Mouse (Mus musculus) lung, adult 18-20 months (tissue): ENCODE data around the gene Wscd1.
"Not testable (repeated sequence)": the region's sequence is repeated elsewhere in the genome, so short reads cannot be mapped to it uniquely, and the experiment has no call there.

Experiments used
- DNase-seq, 2 experiments: peaks; one replicate each; pipeline ENCODE4 v3.0.0; 2022; ENCODE audit warnings: mixed read lengths in 2 of 2

Wscd1 gene

DNA sequence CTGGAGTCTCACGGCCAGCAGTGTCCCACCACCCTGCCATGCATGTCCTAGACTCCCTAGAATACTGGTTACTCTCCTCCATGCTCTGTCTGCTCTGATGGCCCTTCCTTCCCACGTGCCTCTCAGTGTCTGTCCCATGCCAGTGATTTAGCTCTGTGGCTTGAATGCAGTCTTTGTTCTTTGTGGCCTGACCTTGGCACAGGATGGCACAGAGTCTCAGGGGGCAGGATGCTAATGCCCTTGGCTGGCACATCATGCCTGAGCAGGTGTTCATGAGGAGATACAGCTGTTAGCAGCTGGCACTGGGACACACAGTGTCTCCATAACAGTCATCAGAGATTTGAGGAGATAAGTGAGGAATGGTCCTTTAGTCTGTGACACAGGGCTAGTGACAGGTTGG is 20.8 kb downstream of the Wscd1 start:
- no peak for DNase-seq

DNA sequence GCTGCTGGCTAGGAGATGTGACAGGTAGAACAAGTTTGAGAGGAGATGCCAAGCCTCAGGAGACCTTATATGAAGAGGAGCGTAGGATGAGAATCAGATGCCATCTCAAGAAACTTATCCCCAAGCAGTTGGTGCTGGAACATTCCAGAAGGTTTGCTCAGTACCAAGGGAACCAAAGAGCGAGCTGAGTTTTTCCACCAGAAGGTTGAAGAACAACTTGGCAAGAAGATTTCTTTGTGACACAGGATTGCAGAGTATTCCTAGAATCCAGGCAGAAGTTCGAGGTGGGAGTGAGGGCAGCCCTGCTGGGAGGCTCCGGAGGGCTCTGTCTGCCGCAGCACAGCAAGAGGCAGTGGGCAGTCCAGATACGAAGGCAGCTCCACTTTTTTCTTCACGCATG is 21.4 kb downstream of the Wscd1 start:
- no peak for DNase-seq

DNA sequence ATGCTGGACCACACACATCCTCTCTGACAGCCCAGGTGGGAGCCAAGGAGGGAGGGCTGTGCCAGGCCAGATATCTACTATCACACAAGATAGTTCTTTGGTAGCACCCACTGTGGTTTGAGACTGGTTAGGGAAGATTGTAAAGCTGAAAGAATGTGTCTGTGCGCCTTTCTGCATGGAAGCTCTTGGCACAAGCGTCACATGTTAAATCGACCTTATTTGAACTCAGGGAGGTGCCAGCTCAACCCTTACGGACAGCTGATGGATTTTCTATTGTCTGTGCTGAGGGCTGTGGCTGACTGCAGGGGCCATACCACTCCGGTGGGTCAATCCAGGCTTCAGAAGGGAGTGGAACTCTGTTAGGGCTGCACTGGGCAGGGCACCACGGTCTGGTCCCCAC is 22.3 kb downstream of the Wscd1 start:
- DNase-seq: peak in 1 of 2 experiments; percentile 30

DNA sequence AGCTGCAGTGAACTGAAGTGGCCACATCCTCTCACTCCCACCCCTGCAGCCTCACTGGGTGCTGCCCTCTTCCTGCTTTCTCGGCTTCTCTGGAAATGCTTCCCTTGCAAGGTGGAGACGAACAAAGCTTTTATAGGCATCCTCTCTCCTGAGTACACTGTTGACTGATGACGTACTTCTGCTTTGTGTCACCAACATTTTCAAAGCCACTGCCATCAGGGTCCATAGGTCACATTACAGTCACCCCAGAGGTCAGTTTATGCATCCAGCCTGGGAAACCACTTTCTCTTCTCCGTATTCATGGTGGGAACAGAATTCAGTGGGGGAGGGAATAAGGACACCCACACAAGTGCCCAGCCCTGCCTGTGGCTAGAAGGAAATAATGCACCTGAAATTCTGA is 23.1 kb downstream of the Wscd1 start:
- DNase-seq: peak in 1 of 2 experiments; percentile 17

DNA sequence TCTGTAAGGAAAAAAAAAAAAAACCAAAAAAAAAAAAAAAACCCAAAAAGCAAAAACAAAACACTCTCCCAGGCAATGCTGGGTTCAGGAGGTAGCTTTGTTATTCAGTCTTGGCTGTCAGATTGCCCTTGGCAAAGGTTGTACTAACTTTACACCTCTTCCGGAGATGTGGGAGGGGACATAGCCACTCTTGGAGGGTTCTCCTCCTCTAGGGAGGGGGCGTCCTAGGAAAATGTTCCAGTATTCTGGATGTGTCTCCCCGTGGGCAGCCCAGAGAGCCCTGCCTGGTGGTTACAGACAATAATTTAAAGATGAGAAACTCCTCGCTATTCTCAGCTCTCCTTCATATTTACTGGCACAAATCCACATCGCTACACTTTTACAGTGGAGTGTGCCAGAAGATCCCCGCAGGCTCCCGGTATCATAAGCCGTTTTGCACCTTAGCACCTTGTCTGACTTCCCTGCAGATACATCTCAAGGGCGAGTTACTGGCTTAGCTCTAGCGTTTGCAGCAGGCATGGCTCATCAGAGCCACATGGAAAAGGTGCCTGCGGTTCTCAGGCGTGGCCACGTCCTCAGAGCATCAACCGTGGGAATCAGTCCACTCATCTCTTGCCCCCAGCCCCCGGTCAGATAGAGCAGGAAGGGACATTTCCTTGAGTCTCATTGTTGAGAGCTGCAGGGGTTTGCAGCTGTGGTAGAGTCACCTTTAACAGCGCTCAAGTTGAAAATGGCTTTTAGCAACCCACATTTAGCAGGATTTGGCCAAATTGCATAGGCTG is 24.5 kb downstream of the Wscd1 start:
- DNase-seq: peak in 1 of 2 experiments; percentile 49

DNA sequence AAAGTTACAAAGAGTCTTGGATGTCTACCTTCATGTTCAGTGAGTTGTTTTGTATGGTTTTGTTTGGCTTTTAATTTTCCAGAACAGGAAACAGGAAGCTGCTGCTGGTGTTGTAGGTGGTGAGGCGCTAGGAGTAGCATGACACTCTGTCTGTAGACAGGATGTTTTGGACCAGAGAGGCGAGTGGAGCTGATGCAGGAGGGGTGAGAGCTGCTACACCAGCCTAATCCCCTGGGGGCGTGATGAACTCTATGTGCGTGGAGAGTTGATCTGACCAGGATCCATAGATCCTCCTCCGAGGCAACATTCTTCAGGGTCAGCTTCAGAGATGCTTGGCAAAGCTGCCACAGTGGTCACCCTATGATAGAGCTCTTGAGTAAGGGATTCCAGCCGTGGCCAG is 25.3 kb downstream of the Wscd1 start:
- DNase-seq: peak; percentile 25 to 52

DNA sequence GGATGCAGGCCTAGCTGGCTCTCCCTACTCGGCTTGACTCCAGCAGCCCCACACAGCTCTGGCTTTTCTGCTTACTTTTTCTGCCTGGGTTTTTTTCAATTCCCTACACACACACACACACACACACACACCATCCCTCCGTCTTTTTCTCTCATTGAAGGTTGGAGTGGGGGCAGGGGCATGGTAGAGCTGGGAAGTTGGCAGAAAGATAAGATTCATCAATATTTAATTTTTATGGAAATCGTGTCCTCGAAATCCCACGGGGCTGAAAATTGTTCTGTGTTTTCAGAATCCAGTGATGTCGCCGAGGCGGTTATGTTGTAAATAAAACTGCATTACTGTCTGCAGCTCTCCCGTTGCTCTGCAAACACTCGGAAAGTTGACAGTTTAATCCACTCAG is 29.9 kb downstream of the Wscd1 start:
- DNase-seq: no peak

DNA sequence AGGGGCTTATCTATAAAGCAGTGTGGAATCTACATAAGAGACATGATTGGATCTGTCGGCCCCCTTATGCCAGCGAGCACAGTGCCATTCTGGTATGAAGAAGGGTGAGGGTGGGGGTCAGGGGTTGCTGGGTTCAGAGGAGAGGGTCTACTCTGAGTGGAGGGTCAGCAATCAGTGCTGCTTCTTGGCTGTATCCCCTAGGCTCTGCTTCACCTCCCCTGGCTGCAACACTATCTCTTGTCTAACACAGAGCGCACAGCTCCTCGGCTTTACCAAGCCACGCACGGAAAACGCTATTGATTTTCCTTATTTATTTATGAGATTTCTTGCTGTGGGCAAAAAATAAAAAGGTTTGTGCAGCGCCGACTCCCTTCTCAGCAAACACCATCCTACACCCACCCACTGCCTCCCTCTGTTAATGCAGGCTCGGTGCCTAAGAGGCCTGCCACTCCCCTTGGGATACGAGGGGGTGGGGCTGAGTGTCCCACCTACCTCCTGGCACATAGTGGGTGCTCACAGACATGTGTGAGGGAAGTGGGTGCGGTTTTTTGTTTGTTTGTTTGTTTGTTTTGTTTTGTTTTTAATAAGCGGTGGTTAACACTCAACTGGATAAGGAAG is 32.1 kb downstream of the Wscd1 start:
- DNase-seq: no peak

DNA sequence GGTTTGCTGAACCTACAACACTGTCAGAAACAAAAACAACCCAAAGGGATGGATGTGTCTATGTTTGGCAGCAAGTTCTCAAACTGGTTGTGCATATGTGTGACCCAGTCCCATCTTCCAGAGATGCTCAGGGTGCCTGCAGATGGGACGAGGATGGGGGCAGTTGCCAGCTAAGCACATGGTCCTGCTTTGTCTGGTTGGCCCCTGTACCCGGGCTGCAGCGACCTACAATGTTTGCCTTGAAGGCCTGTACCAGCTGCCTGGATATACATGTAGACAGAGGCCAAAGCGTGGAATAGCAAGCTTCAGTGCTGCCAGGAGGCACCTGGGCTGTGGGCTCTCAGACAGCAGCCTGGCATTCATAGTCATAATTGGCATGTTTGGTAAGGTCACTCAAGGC is 35.8 kb downstream of the Wscd1 start:
- no peak for DNase-seq

DNA sequence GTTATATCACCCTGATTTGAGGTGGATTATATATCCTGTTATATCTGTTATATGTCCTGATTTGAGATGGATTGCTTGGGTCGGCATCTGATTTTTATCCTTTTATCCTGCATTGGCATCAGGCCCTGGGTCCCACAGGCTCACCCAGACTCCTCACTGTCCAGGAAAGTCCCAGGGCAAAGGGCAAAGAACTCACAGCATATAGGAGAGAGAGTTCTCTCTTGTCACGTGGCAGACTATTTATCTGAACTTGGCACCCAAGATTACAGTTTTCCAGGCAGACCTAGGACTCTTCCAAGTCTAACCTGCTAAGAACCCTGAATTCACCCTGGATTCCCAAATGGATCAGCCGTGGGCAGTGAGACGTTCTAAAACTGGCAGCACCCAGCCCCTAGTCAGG is 38.5 kb downstream of the Wscd1 start:
- no peak for DNase-seq

DNA sequence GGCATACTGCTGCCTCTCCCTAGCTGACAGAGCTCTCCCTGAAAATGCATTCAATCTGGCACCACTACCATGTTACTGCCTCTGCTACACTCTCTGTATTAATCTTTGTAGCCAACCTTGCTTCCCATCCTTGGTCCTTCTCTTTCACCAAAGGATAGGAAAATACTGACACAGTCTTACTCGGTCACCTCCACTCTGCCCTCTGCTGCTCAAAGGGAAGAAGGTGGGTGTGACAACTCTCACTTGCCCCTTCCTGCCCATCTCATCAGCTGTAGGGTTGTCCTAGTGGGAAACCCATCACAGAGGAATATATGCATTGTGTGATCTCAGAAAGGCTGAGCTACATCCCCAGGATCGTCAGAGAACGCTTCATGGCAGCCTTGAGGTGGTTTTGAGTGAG is 40.5 kb downstream of the Wscd1 start:
- DNase-seq: no peak

DNA sequence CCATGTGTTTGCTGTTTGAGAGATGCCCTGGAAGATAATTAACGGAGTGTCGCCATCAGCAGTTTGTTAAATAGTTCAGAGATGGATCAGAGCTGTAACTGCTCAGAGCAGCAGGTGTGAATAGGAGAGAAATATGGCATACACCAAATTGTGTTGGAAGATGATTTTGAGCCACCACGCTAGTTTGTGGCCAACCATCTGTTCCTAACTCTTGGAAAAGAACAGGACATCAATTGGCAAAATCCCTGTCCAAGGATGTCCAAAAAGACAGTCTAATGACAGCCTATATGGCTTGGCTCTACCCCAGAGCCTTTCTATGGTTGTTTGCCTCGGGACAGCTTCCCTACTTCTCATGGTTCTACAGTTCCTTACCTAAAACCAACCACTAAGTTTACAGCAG is 49.5 kb downstream of the Wscd1 start:
- no peak for DNase-seq

DNA sequence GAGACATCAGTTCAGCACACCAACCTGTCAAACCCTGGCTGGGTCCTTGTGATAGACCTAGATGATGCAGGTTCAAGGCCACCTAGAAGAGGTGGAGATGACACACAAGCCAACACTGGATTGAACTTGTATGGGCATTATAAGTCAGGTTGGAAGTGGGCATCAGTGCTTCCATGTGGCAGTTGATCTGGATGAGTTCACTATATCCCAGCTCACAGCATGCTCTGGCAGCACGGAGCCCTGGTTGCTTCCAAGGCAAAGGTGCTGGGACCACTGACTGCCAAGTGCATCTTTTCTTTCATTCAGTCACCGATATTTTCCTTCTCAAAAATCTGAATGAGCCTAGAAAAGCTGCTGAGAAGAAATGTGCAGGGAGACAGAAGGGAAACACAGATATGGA is 58.8 kb downstream of the Wscd1 start:
- DNase-seq: no peak

DNA sequence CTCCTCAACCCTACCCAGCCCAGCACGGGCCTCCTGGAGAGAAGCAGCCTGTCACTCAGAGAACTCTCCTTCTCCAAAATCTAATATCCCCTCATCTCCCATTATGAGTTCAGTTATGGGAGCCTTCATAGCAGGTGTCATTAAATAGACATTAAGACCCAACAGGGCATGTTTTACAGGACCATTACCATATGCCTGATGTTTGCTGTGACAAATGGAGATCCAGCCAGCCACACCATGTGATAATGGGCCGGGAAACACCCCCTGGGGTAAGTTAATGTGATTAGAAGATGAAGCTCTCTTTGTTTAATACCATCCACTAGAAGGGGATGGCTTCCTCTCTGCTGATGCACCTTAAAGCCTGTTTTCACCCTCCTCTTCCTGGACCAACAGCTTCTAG is 62.1 kb downstream of the Wscd1 start:
- DNase-seq: no peak

DNA sequence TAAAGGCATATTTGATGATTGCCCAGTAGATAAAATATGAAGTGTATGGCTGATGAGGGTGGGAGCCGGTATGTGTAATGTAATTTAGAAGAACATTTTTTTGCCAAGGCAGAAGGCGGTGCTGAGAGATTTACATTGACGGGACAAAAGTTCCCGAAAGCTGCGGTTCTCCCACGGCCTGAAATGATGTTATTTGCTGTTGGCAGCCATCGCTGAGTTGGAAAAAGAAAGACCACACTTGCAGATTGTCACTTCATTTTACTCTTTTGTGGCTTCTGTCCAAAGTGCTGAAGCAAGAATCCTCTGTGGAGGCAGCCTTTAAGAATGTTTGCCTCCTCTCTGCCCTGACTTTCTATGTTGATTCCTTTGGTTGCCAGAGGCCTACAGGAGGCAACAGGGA is 63.2 kb downstream of the Wscd1 start:
- no peak for DNase-seq

DNA sequence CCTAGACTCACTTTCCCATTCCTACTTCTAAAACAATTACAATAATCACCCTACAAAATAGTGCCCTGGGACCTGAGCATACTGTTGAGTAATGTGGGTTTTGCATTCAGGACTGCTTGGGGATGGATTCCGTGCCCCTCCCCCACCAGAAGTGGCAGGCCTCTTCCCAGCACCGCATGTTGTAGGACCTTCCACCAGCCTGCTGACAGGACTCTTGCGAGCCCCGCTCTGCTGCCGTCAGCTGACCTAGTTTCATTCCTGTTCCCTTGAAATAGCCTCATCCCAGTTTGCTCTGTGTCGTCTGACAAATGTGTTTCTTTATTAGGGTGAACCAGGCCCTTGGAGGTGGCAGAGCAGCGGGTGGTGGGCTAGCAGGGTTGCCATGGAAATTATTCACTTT is 64.8 kb downstream of the Wscd1 start:
- no peak for DNase-seq

DNA sequence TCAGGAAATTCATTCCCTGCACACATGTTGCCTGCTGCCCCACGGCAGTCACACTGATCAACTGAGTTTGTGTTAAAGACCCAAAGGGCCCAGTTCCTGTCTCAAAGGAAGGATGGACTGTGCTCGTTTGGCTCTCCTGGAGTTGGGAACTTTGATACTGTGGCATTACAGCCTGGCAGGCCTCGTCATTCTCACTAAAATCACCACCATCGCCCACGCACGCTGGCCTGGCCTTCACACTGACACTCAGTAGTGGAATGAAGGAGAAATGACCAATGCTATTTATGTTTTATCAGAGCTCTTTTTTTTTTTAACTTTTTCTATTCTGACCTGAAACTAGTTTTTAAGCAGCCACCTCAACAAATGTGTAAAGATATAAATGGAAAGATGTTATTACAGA is 65.6 kb downstream of the Wscd1 start:
- no peak for DNase-seq

DNA sequence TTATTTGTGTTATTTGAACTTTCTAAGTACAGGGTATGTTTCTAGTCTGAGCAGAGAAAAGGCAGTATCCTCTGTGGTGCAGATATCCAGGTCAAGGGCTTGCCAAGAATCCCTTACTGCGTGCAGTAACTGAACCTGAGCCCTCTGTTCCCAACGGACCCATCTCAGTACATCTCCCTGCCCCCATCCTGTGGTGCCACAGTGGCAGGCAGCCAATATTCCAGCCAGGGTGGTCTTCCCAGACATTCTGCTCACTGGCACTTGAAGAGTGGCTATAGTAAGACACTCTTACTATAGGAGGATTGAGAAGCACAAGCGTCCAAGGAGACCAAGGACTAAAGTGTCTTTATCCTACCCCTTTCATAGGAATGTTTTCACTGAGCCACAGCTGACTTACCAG is 67.2 kb downstream of the Wscd1 start:
- no peak for DNase-seq

DNA sequence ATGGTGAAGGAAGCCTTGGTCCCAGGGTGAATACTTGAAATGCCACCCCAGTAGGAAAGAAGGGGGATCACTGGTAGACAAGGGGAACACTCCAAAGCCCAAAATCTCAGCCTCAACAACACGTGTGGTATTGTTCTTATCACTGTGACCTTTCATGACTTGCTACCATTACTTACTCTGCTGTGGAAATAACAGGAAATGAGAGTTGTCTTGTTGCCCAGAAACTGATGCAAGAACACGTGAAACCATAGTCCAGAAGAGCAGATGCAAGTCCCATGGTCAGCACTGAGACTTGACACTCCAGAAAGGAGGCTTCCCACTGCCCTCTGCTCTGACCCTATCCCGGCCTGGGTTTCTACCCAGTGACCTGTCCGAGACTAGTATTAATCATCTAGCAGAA is 67.6 kb downstream of the Wscd1 start:
- peak in 1 of 2 experiments; percentile 8 for DNase-seq

DNA sequence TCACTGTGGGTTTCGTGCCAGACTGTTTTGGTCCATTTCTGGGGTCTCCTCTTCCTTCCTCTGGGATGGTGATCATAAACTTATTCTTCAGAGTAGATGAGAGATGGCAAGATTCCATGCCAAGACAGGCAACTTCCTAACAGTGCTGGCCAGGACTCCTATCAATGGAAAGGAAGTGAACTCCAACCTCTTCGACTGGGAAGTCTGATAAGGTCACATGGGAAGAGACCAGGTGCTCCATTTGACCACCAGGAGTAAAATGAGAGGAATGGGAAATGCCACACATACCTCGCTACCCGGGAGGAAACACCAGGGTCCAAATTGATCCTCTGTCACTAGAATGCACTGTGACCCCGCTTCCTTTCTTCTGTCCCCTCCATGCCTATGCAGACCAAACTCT is 68.4 kb downstream of the Wscd1 start:
- no peak for DNase-seq

DNA sequence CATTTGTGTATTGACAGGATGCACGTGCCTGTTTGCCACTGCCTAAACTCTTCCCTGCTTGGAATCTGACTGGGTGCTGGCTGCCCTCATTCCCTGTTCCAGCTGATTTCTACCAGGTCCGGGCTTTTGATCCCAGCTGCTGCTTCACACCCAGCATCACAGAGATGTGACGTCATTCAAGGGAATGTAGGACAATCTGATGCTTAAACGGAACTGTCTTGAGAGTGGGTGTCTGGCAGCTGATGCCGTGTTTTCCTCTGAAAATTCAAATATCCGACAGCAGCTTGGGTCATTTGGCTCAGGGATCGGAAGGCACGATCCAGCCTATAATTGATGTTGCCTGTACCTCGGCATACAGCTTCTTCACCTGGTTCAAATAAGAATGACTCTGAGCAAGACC is 70.2 kb downstream of the Wscd1 start:
- DNase-seq: no peak

DNA sequence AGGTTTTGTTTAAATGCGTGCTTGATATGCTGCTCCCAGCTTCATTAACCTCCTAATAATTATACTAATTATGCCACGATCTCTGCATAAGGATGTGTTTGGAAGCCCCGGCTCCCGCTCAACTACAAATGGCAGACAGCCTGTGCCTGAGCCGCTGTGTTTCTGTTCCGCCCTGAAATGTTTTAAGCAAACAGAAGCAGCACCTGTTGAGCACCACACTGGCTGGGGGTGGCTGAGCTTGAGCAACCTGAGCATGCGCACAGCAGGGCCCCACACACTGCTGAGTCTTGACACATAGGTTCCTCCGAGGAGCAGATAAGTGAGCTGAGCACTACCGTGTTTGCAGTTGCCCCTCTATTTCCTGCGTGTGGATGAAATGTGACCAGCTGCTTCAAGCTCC is 71.1 kb downstream of the Wscd1 start:
- no peak for DNase-seq

DNA sequence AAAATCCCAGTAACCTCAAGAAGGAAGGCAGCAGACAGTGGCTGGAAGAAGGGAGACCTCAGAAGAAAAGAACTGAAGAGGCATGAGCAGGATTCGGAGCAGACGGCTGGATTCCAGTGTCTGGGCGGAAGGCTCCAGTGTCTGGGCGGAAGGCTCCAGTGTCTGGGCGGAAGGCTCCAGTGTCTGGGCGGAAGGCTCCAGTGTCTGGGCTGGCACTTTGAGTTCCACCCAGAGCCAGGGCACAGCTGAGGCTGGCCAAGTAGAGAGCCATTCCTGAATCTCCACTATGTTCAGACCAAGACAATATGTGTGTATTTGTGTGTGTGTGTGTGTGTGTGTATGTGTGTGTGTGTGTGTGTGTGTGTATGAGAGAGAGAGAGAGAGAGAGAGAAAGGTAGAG is 71.8 kb downstream of the Wscd1 start:
- not testable (repeated sequence) for DNase-seq

DNA sequence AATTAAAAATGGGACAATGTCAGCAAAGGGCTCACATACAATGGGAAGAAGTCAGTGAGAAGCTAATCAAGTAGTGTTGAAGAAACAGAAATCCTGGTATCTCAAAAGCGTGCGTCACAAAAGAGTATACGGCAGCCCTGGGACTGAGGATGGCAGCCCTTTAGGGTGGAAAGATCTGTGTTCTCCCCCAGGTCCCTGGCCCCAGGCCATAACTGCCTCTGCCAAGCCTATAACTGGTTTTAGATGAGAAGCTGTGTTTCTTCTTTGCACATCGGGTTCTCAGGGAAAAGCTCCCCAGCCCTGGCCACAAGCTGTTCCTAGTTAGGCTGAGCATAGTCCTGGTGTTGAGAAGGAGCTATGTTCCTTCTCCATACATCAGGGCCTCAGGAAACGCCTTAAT is 72.3 kb downstream of the Wscd1 start:
- no peak for DNase-seq

DNA sequence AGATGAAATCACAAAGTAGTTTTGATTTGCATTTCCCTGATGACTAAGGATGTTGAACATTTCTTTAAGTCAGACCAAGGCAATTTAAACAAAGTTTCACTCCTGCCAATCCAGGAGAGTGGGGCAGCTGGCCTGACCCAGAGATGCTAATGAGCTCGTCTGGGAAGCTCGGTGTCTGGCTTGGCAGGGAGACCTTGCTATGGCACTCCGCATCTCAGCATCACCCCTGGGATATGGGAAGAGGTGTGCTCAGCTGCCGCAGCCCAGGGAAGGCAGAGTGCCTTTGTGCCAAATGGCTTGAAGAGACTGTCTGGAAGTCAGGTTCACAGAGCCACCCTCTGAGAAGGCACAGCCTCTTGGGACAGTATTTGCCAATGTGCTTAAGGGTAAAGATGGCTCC is 75.3 kb downstream of the Wscd1 start:
- DNase-seq: no peak
